Mouse (Mus musculus): ENCODE measurements at regions not wholly inside any gene's neighbourhood (a gene's known extent, or its start where the extent isn't known, plus 50 kb on each side); places are given as distances from the start of the nearest gene placed in this dataset.

- TF ChIP-seq MXI1 (IDR thresholded peaks at IDR 0.05; ENCODE audit: low read depth, low read length) (no peak), USF1 (IDR thresholded peaks at IDR 0.05; ENCODE audit: low read depth, low read length) (no peak), CTCF (conservative IDR thresholded peaks at IDR 0.05 in 1 of 2, IDR thresholded peaks at IDR 0.05 in 1 of 2; ENCODE audit: low read depth in 2 of 2, low read length in 2 of 2) (no peak), RAD21 (IDR thresholded peaks at IDR 0.05; ENCODE audit: low read depth, low read length) (no peak), CHD2 (IDR thresholded peaks at IDR 0.05; ENCODE audit: low read length) (no peak), ELF1 (IDR thresholded peaks at IDR 0.05; ENCODE audit: low read depth, low read length) (no peak), SMC3 (IDR thresholded peaks at IDR 0.05; ENCODE audit: low read depth, low read length) (no peak), ZNF384 (IDR thresholded peaks at IDR 0.05; ENCODE audit: low read depth, low read length) (no peak), MYC (IDR thresholded peaks at IDR 0.05; ENCODE audit: low read depth, low read length) (no peak), MEF2A (IDR thresholded peaks at IDR 0.05; ENCODE audit: borderline replicate concordance, low read depth, low read length) (no peak), EP300 (IDR thresholded peaks at IDR 0.05; ENCODE audit: low read length) (no peak), SIN3A (IDR thresholded peaks at IDR 0.05; ENCODE audit: low read length) (no peak), POLR2A (IDR thresholded peaks at IDR 0.05; ENCODE audit: low read depth, low read length) (no peak)
These were observed 57.6 kb upstream of the Tarbp1 start for GRCm38 (mm10) chr8:126532284-126532974.

Data from CH12.LX (cell line).